Mouse (Mus musculus) brain, embryonic 14.5 days (tissue): ENCODE measurements at regions not wholly inside any gene's neighbourhood (a gene's known extent, or its start where the extent isn't known, plus 50 kb on each side); places are given as distances from the start of the nearest gene placed in this dataset.

ENCODE experiments used
- CTCF ChIP-seq: fragments of 200-500 bp; IDR thresholded peaks from 2 replicates; pipeline ENCODE4 v1.5.1; 2012; ENCODE audit warnings: inconsistent platforms, mild to moderate bottlenecking, moderate library complexity, borderline replicate concordance; ENCODE audit not compliant: insufficient read depth, insufficient read length; ENCODE audit errors: extremely low read depth
- POLR2A ChIP-seq: fragments of 200-500 bp; IDR thresholded peaks from 2 replicates; pipeline ENCODE4 v1.6.1; 2012; ENCODE audit warnings: mild to moderate bottlenecking, inconsistent platforms, borderline replicate concordance; ENCODE audit not compliant: poor library complexity, insufficient read depth, insufficient read length, severe bottlenecking; ENCODE audit errors: extremely low read depth

GRCm38 (mm10) chr16:53973711-53974110 lies 1324.1 kb downstream of the Zpld1 start:
- TF ChIP-seq CTCF (no peak), POLR2A (no peak)
